Mouse (Mus musculus): ENCODE data around the gene Mreg.

DNA sequence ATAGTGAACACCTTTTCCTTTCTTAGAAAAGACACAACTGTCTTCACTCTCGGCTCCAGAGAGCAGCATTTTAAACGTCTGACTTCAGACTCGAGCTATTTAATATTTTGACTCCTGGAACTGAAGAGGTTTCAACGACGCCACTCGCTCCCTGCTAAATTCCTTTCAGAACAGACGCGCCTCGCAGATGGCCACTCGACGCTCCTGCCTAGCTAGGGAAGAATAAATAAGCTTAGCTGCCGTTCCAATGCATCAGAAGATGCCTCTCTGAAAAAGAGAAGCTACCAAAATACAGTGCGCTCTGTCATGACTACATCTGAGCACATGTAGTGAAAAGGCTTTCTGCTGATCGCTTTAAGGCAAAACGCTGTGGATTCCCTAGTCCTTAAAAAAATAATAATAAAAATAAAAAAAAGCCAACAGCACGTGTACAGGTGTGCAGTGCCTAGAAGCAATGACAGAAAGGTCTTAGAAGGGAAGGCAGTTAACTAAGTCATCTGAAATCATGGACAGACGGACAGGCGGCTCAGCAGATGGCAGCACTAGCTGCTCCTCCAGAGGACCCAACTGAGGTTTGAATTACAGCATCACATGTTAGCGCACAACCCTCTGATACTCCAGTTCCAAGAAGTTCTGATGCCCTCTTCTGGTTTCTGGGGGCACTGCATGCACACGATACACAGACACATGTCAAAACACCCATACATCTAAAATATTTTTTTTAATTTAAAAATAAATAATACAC, 46.2 kb downstream of the Mreg start:
- TF ChIP-seq CTCF (IDR thresholded peaks at IDR 0.05 in 2 of 3, conservative IDR thresholded peaks at IDR 0.05 in 1 of 3; ENCODE audit: control insufficient read depth in 1 of 3, insufficient read depth in 1 of 3, low read depth in 2 of 3, low read length in 3 of 3, poor library complexity in 1 of 3, severe bottlenecking in 1 of 3) (peak in 2 of 3 experiments; percentile 5 to 9; a peak in 1 of 6 replicates), USF1 (IDR thresholded peaks at IDR 0.05; ENCODE audit: low read depth, low read length) (no peak), POLR2A (IDR thresholded peaks at IDR 0.05; ENCODE audit: control insufficient read depth in 1 of 2, insufficient read depth in 1 of 2, low read depth in 1 of 2, low read length in 2 of 2, poor library complexity in 1 of 2) (no peak)

All from MEL (cell line).